Mouse (Mus musculus) monocyte, adult 2 months (primary cell): Measurements from ENCODE around the gene Olig2.

Experiments
- DNase-seq, 2 experiments: peaks; one replicate each; pipeline ENCODE4 v3.0.0; 2022; ENCODE audit warnings: low spot score in 2 of 2, low read depth in 1 of 2

The Olig2 gene

DNA sequence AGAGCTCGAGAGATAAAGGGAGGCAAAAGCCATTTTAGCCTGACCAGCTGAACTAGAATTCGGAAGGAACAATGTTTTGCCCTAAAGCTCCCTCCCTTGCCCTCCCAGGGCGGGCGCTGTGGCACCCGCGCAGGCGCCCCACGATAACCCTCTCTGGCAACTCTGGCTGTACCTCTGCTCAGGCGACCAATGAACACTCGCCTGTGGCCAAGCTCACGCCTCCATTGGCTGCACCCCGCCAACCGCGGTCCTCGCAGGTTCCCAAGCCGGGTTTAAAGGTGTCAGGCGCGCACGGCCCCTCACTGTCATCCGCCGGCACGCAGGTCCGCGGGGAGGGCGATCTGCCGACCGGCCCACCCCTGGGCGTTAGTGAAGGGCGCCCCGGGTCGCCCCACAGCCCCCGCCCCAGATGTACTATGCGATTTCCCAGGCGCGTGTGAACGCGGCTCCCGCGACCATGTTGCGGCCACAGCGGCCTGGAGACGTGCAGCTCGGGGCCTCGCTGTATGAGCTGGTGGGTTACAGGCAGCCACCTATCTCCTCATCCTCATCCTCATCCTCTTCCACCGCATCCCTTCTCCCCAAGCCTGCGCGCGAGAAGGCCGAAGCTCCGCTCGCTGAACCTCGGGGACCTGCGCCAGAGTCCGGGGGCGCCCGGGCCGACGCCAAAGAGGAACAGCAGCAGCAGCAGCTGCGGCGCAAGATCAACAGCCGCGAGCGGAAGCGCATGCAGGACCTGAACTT lies 44.4 kb downstream of the Olig2 start, which contains the start of gene Olig1:
Gene Olig1 (plus strand): TSS at position 305 of the 744 bp plus-strand sequence.
- DNase-seq = no peak

GRCm38 (mm10) chr16:91270212-91270971 lies 45.1 kb downstream of the Olig2 start:
- DNase-seq = no peak

DNA sequence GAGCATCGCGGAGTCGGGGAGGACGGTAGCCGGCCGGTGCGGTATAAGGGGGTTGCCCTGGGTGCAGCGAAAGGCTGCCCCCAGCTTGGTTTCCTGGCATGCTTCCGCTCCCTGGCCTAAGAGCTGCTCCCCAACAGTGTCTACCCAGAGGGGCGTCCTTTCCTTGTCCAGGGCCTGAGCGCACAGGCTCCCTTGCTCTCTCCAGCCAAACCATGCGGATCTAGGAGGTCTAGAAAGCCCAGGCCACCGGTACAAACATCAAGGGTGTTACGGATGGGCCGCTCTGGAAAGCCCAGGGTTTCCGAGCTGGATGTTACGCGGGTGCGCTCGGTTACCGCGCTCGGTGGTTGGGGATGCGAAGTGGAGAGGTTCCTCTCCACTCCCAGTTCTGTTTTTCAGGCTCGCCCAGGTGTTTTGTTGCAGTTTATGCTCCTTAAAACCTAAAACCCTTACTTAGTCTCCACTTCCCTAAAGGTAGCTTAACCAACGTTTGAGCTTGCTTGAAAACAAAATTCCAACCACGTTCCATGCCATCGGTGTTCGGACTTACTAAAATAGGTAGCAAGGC lies 45.8 kb downstream of the Olig2 start:
- no peak for DNase-seq

- no peak for DNase-seq
Measured at GRCm38 (mm10) chr16:91271634-91272033, 46.4 kb downstream of the Olig2 start.
